Mouse (Mus musculus) kidney, adult 2 months (tissue): ENCODE results near the gene Pex7. TPM values are rescaled to one million over a fixed set of nuclear protein-coding genes. Genes with fewer than 3 reads are reported as not detected.

Source experiments
- DNase-seq: peaks from one replicate; pipeline ENCODE4 v3.0.0; 2021
- H3K27ac ChIP-seq: fragments of 200-500 bp; 2 replicates; pipeline ENCODE4 v1.5.1; 2012; ENCODE audit warnings: low read depth, low read length, control low read depth, inconsistent platforms; ENCODE audit not compliant: insufficient read depth
- H3K27me3 ChIP-seq: fragments of 200-500 bp; replicated peaks from 2 replicates; pipeline ENCODE4 v1.6.1; 2012; ENCODE audit warnings: mild to moderate bottlenecking, moderate library complexity, low read length, inconsistent platforms; ENCODE audit not compliant: control insufficient read depth, insufficient read depth
- H3K36me3 ChIP-seq: fragments of 200-500 bp; 2 replicates; pipeline ENCODE4 v1.6.1; 2012; ENCODE audit warnings: mild to moderate bottlenecking, moderate library complexity, low read length, inconsistent platforms; ENCODE audit not compliant: control insufficient read depth, insufficient read depth
- H3K4me1 ChIP-seq: fragments of 200-500 bp; 2 replicates; pipeline ENCODE4 v1.6.1; 2011; ENCODE audit warnings: low read length; ENCODE audit not compliant: control insufficient read depth, insufficient read depth
- H3K4me3 ChIP-seq: fragments of 200-500 bp; 2 replicates; pipeline ENCODE4 v1.5.1; 2011; ENCODE audit warnings: mild to moderate bottlenecking, low read depth, low read length, control low read depth; ENCODE audit not compliant: insufficient read depth
- CTCF ChIP-seq: fragments of 200-500 bp; conservative IDR thresholded peaks from 2 replicates; pipeline ENCODE4 v1.5.1; 2011; ENCODE audit warnings: low read depth, mild to moderate bottlenecking, control low read depth, low read length, moderate library complexity, mixed read lengths; ENCODE audit not compliant: insufficient read depth, insufficient read length
- POLR2A ChIP-seq: fragments of 200-500 bp; IDR thresholded peaks from one replicate; pipeline ENCODE4 v1.6.1; 2011; ENCODE audit warnings: low read depth, low read length, control low read depth
- WGBS: fragments of 180-500 bp; shearing (Covaris S2); methylation state at CpG from one replicate; pipeline ENCODE4 v1.1.7; 2018; 5-methylcytosine and 5-hydroxymethylcytosine counted together
- polyA plus RNA-seq: library from polyadenylated mRNA; depleted of rRNA; stranded (reverse); fragments of >200 nt; gene quantifications from 2 replicates; pipeline ENCODE4 v1.2.3, GENCODE M21; 2012

Gene Pex7
- polyA plus RNA-seq, 1 experiment = 87.4 TPM

GRCm38 (mm10) chr10:19853609-19854008 is 53.9 kb downstream of the Pex7 start:
- no peak for TF ChIP-seq CTCF
- TF ChIP-seq POLR2A = no peak
- Histone ChIP-seq H3K4me1 (peaks cover 4% of the 10 kb centered on the region; the same call in 1 of the 2 replicates), H3K27ac (no peak overlapping the region), H3K36me3 (no peaks in the 10 kb centered on the region), H3K27me3 (peaks cover 7% of the 10 kb centered on the region), H3K4me3 (no peak overlapping the region)
- DNase-seq = no peak
- WGBS = 43% methylated on average over 2 of the region's 2 CpGs

GRCm38 (mm10) chr10:19852776-19853175 is 54.7 kb downstream of the Pex7 start:
- 21% methylated on average over 6 of the region's 6 CpGs for WGBS
- H3K36me3 ChIP-seq = no peaks in the 10 kb centered on the region
- H3K27ac ChIP-seq = no peak overlapping the region
- TF ChIP-seq CTCF (no peak), POLR2A (no peak)
- peaks cover 4% of the 10 kb centered on the region; the same call in 1 of the 2 replicates for H3K4me1 ChIP-seq
- DNase-seq = no peak
- H3K27me3 ChIP-seq = peaks cover 7% of the 10 kb centered on the region
- no peak overlapping the region for H3K4me3 ChIP-seq

GRCm38 (mm10) chr10:19850998-19851691 is 56.3 kb downstream of the Pex7 start, which contains the start of gene Slc35d3:
TSS of gene Slc35d3 (minus strand) at chr10:19851459.
- peak within 1 kb of the TSS; percentile 44; the same call in 1 of the 2 replicates for H3K4me3 ChIP-seq
- no peak within 1 kb of the TSS for H3K27ac ChIP-seq
- H3K36me3 ChIP-seq = no peaks in the 10 kb centered on the region
- H3K27me3 ChIP-seq = peaks cover 7% of the 10 kb centered on the region
- no peak for DNase-seq
- under 1% methylated on average over 72 of the region's 72 CpGs for WGBS
- peaks cover 4% of the 10 kb centered on the region; the same call in 1 of the 2 replicates for H3K4me1 ChIP-seq
- TF ChIP-seq CTCF = no peak
- no peak for TF ChIP-seq POLR2A

GRCm38 (mm10) chr10:19850544-19850997 is 56.9 kb downstream of the Pex7 start:
- TF ChIP-seq POLR2A (no peak), CTCF (no peak)
- Histone ChIP-seq H3K36me3 (no peaks in the 10 kb centered on the region), H3K27me3 (peaks cover 7% of the 10 kb centered on the region), H3K4me1 (peaks cover 4% of the 10 kb centered on the region; the same call in 1 of the 2 replicates), H3K27ac (no peak overlapping the region), H3K4me3 (peak overlapping the region; percentile 44; the same call in 1 of the 2 replicates)
- WGBS = under 1% methylated on average over 36 of the region's 36 CpGs
- DNase-seq = no peak

DNA sequence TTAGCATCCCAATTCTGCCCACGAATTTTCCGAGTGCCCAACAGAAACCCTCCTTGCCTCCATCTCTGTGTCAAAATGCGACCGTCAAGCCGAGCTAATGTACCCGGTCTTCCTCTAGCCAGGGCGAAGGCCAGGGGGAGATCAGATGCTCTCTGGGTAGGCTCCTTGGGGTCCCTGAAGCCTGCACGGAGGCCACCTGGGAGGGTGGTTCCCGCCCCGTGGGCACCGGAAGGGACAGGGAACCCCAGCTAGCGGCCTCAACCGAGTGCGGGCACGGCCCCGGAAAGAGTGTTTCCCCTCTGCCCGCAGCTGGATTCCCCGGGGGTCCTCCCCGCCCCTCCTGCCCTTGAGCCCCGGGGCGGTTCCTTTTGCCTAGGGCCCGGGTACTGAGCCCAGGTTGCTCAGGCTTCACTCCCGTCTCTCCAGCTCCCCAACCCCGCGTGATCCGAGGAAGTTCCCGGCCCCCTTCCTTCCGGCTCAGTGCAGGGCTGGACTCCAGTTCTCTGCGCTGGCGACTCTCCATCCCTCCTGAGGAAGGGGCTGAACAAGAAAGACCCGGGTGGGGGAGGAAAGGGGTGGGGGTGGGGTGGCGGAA is 57.6 kb downstream of the Pex7 start:
- Histone ChIP-seq H3K27ac (no peak overlapping the region), H3K36me3 (no peaks in the 10 kb centered on the region), H3K27me3 (peaks cover 7% of the 10 kb centered on the region), H3K4me1 (peaks cover 4% of the 10 kb centered on the region; the same call in 1 of the 2 replicates), H3K4me3 (peak overlapping the region; percentile 9; the same call in 1 of the 2 replicates)
- TF ChIP-seq CTCF (no peak), POLR2A (no peak)
- DNase-seq = no peak
- 1% methylated on average over 32 of the region's 32 CpGs for WGBS

GRCm38 (mm10) chr10:19848928-19849770 is 58.3 kb downstream of the Pex7 start:
- no peaks in the 10 kb centered on the region for H3K36me3 ChIP-seq
- 17% methylated on average over 44 of the region's 44 CpGs for WGBS
- peaks cover 4% of the 10 kb centered on the region; the same call in 1 of the 2 replicates for H3K4me1 ChIP-seq
- TF ChIP-seq CTCF (no peak), POLR2A (no peak)
- no peak for DNase-seq
- peak overlapping the region; percentile 9; the same call in 1 of the 2 replicates for H3K4me3 ChIP-seq
- H3K27me3 ChIP-seq = peaks cover 7% of the 10 kb centered on the region
- H3K27ac ChIP-seq = no peak overlapping the region

GRCm38 (mm10) chr10:19839836-19840235 is 67.7 kb downstream of the Pex7 start:
- no peak overlapping the region for H3K4me3 ChIP-seq
- no peak overlapping the region for H3K27ac ChIP-seq
- TF ChIP-seq CTCF (no peak), POLR2A (no peak)
- WGBS = 89% methylated on average over 5 of the region's 5 CpGs
- H3K4me1 ChIP-seq = no peaks in the 10 kb centered on the region
- H3K36me3 ChIP-seq = no peaks in the 10 kb centered on the region
- no peaks in the 10 kb centered on the region for H3K27me3 ChIP-seq
- no peak for DNase-seq
